Mouse (Mus musculus): ENCODE measurements at regions not wholly inside any gene's neighbourhood (a gene's known extent, or its start where the extent isn't known, plus 50 kb on each side); places are given as distances from the start of the nearest gene placed in this dataset.

- no peak for ATAC-seq (replicated peaks; ENCODE audit: insufficient number of reproducible peaks, low FRiP score, low TSS enrichment)
- no peak overlapping the region for H3K27ac ChIP-seq (ENCODE audit: low read depth, low read length)
- 63% methylated on average over 5 of the region's 5 CpGs for WGBS (ENCODE audit: insufficient replicate concordance)
- no peak overlapping the region for H3K4me2 ChIP-seq
- H3K4me3 ChIP-seq (ENCODE audit: low read depth, low read length) = no peak overlapping the region
- H3K27me3 ChIP-seq (ENCODE audit: control insufficient read depth, insufficient read depth, low read length) = no peaks in the 10 kb centered on the region
- no peak overlapping the region for H3K9ac ChIP-seq (ENCODE audit: low read depth, low read length)
- peaks cover 25% of the 10 kb centered on the region for H3K4me1 ChIP-seq (ENCODE audit: control insufficient read depth, insufficient read depth, low read length)
- H3K9me3 ChIP-seq (replicated peaks; ENCODE audit: control insufficient read depth, low read length) = no peaks in the 10 kb centered on the region
- no peaks in the 10 kb centered on the region for H3K36me3 ChIP-seq (ENCODE audit: control insufficient read depth, insufficient read depth, low read length)
Measured at GRCm38 (mm10) chr4:95194621-95195455, 142.8 kb upstream of the Jun start.

GRCm38 (mm10) chr4:95196106-95196505 is 144.1 kb upstream of the Jun start:
- no peak for ATAC-seq (replicated peaks; ENCODE audit: insufficient number of reproducible peaks, low FRiP score, low TSS enrichment)
- H3K27me3 ChIP-seq (ENCODE audit: control insufficient read depth, insufficient read depth, low read length) = no peaks in the 10 kb centered on the region
- H3K9me3 ChIP-seq (replicated peaks; ENCODE audit: control insufficient read depth, low read length) = no peaks in the 10 kb centered on the region
- H3K36me3 ChIP-seq (ENCODE audit: control insufficient read depth, insufficient read depth, low read length) = no peaks in the 10 kb centered on the region
- WGBS (ENCODE audit: insufficient replicate concordance) = 36% methylated on average over 2 of the region's 2 CpGs
- no peak overlapping the region for H3K27ac ChIP-seq (ENCODE audit: low read depth, low read length)
- H3K4me2 ChIP-seq = no peak overlapping the region
- H3K4me1 ChIP-seq (ENCODE audit: control insufficient read depth, insufficient read depth, low read length) = peaks cover 29% of the 10 kb centered on the region
- no peak overlapping the region for H3K9ac ChIP-seq (ENCODE audit: low read depth, low read length)
- no peak overlapping the region for H3K4me3 ChIP-seq (ENCODE audit: low read depth, low read length)

GRCm38 (mm10) chr4:95197077-95197711 is 145.2 kb upstream of the Jun start:
- no peak for ATAC-seq (replicated peaks; ENCODE audit: insufficient number of reproducible peaks, low FRiP score, low TSS enrichment)
- H3K4me3 ChIP-seq (ENCODE audit: low read depth, low read length) = no peak overlapping the region
- H3K36me3 ChIP-seq (ENCODE audit: control insufficient read depth, insufficient read depth, low read length) = no peaks in the 10 kb centered on the region
- H3K4me2 ChIP-seq = no peak overlapping the region
- peaks cover 29% of the 10 kb centered on the region for H3K4me1 ChIP-seq (ENCODE audit: control insufficient read depth, insufficient read depth, low read length)
- H3K9me3 ChIP-seq (replicated peaks; ENCODE audit: control insufficient read depth, low read length) = no peaks in the 10 kb centered on the region
- H3K27ac ChIP-seq (ENCODE audit: low read depth, low read length) = no peak overlapping the region
- 51% methylated on average over 7 of the region's 7 CpGs for WGBS (ENCODE audit: insufficient replicate concordance)
- H3K9ac ChIP-seq (ENCODE audit: low read depth, low read length) = no peak overlapping the region
- no peaks in the 10 kb centered on the region for H3K27me3 ChIP-seq (ENCODE audit: control insufficient read depth, insufficient read depth, low read length)

- no peak overlapping the region for H3K4me2 ChIP-seq
- no peaks in the 10 kb centered on the region for H3K9me3 ChIP-seq (replicated peaks; ENCODE audit: control insufficient read depth, low read length)
- peaks cover 18% of the 10 kb centered on the region for H3K4me1 ChIP-seq (ENCODE audit: control insufficient read depth, insufficient read depth, low read length)
- no peaks in the 10 kb centered on the region for H3K27me3 ChIP-seq (ENCODE audit: control insufficient read depth, insufficient read depth, low read length)
- H3K9ac ChIP-seq (ENCODE audit: low read depth, low read length) = no peak overlapping the region
- WGBS (ENCODE audit: insufficient replicate concordance) = 66% methylated on average over 5 of the region's 5 CpGs
- H3K4me3 ChIP-seq (ENCODE audit: low read depth, low read length) = no peak overlapping the region
- ATAC-seq (replicated peaks; ENCODE audit: insufficient number of reproducible peaks, low FRiP score, low TSS enrichment) = no peak
- no peaks in the 10 kb centered on the region for H3K36me3 ChIP-seq (ENCODE audit: control insufficient read depth, insufficient read depth, low read length)
- H3K27ac ChIP-seq (ENCODE audit: low read depth, low read length) = no peak overlapping the region
Measured at GRCm38 (mm10) chr4:95199394-95199793, 147.4 kb upstream of the Jun start.

GRCm38 (mm10) chr4:95200130-95200529 is 148.1 kb upstream of the Jun start:
- Histone ChIP-seq H3K27me3 (ENCODE audit: control insufficient read depth, insufficient read depth, low read length) (no peaks in the 10 kb centered on the region), H3K4me2 (no peak overlapping the region), H3K36me3 (ENCODE audit: control insufficient read depth, insufficient read depth, low read length) (no peaks in the 10 kb centered on the region), H3K4me1 (ENCODE audit: control insufficient read depth, insufficient read depth, low read length) (peaks cover 18% of the 10 kb centered on the region), H3K4me3 (ENCODE audit: low read depth, low read length) (no peak overlapping the region), H3K27ac (ENCODE audit: low read depth, low read length) (no peak overlapping the region), H3K9ac (ENCODE audit: low read depth, low read length) (no peak overlapping the region), H3K9me3 (replicated peaks; ENCODE audit: control insufficient read depth, low read length) (no peaks in the 10 kb centered on the region)
- ATAC-seq (replicated peaks; ENCODE audit: insufficient number of reproducible peaks, low FRiP score, low TSS enrichment) = no peak
- WGBS (ENCODE audit: insufficient replicate concordance) = 83% methylated on average over 7 of the region's 7 CpGs

GRCm38 (mm10) chr4:95202478-95202877 is 150.5 kb upstream of the Jun start:
- H3K36me3 ChIP-seq (ENCODE audit: control insufficient read depth, insufficient read depth, low read length) = no peaks in the 10 kb centered on the region
- H3K9me3 ChIP-seq (replicated peaks; ENCODE audit: control insufficient read depth, low read length) = no peaks in the 10 kb centered on the region
- H3K9ac ChIP-seq (ENCODE audit: low read depth, low read length) = no peak overlapping the region
- no peak overlapping the region for H3K4me2 ChIP-seq
- no peak overlapping the region for H3K27ac ChIP-seq (ENCODE audit: low read depth, low read length)
- H3K4me3 ChIP-seq (ENCODE audit: low read depth, low read length) = no peak overlapping the region
- no peaks in the 10 kb centered on the region for H3K27me3 ChIP-seq (ENCODE audit: control insufficient read depth, insufficient read depth, low read length)
- WGBS (ENCODE audit: insufficient replicate concordance) = 84% methylated on average over 6 of the region's 6 CpGs
- H3K4me1 ChIP-seq (ENCODE audit: control insufficient read depth, insufficient read depth, low read length) = peaks cover 11% of the 10 kb centered on the region
- ATAC-seq (replicated peaks; ENCODE audit: insufficient number of reproducible peaks, low FRiP score, low TSS enrichment) = peak; percentile 58; the same call in 1 of the 2 replicates

GRCm38 (mm10) chr4:95203577-95203976 is 151.6 kb upstream of the Jun start:
- Histone ChIP-seq H3K27me3 (ENCODE audit: control insufficient read depth, insufficient read depth, low read length) (no peaks in the 10 kb centered on the region), H3K4me3 (ENCODE audit: low read depth, low read length) (no peak overlapping the region), H3K36me3 (ENCODE audit: control insufficient read depth, insufficient read depth, low read length) (no peaks in the 10 kb centered on the region), H3K27ac (ENCODE audit: low read depth, low read length) (no peak overlapping the region), H3K4me2 (no peak overlapping the region), H3K4me1 (ENCODE audit: control insufficient read depth, insufficient read depth, low read length) (peaks cover 7% of the 10 kb centered on the region), H3K9me3 (replicated peaks; ENCODE audit: control insufficient read depth, low read length) (no peaks in the 10 kb centered on the region), H3K9ac (ENCODE audit: low read depth, low read length) (no peak overlapping the region)
- ATAC-seq (replicated peaks; ENCODE audit: insufficient number of reproducible peaks, low FRiP score, low TSS enrichment) = no peak

- no peak overlapping the region for H3K4me3 ChIP-seq (ENCODE audit: low read depth, low read length)
- no peaks in the 10 kb centered on the region for H3K36me3 ChIP-seq (ENCODE audit: control insufficient read depth, insufficient read depth, low read length)
- no peak overlapping the region for H3K9ac ChIP-seq (ENCODE audit: low read depth, low read length)
- no peaks in the 10 kb centered on the region for H3K27me3 ChIP-seq (ENCODE audit: control insufficient read depth, insufficient read depth, low read length)
- no peak overlapping the region for H3K27ac ChIP-seq (ENCODE audit: low read depth, low read length)
- 68% methylated on average over 1 of the region's 1 CpGs for WGBS (ENCODE audit: insufficient replicate concordance)
- no peaks in the 10 kb centered on the region for H3K9me3 ChIP-seq (replicated peaks; ENCODE audit: control insufficient read depth, low read length)
- H3K4me2 ChIP-seq = no peak overlapping the region
- no peak for ATAC-seq (replicated peaks; ENCODE audit: insufficient number of reproducible peaks, low FRiP score, low TSS enrichment)
- H3K4me1 ChIP-seq (ENCODE audit: control insufficient read depth, insufficient read depth, low read length) = no peaks in the 10 kb centered on the region; the same call in none of the 2 replicates
Measured at GRCm38 (mm10) chr4:95205372-95205771, 153.3 kb upstream of the Jun start.

- WGBS (ENCODE audit: insufficient replicate concordance) = 77% methylated on average over 5 of the region's 5 CpGs
- H3K27ac ChIP-seq (ENCODE audit: low read depth, low read length) = no peak overlapping the region
- ATAC-seq (replicated peaks; ENCODE audit: insufficient number of reproducible peaks, low FRiP score, low TSS enrichment) = no peak
- H3K9me3 ChIP-seq (replicated peaks; ENCODE audit: control insufficient read depth, low read length) = no peaks in the 10 kb centered on the region
- H3K9ac ChIP-seq (ENCODE audit: low read depth, low read length) = no peak overlapping the region
- H3K36me3 ChIP-seq (ENCODE audit: control insufficient read depth, insufficient read depth, low read length) = no peaks in the 10 kb centered on the region
- H3K4me1 ChIP-seq (ENCODE audit: control insufficient read depth, insufficient read depth, low read length) = no peaks in the 10 kb centered on the region; the same call in 1 of the 2 replicates
- no peak overlapping the region for H3K4me3 ChIP-seq (ENCODE audit: low read depth, low read length)
- no peak overlapping the region for H3K4me2 ChIP-seq
- H3K27me3 ChIP-seq (ENCODE audit: control insufficient read depth, insufficient read depth, low read length) = no peaks in the 10 kb centered on the region
Measured at GRCm38 (mm10) chr4:95207783-95208182, 155.8 kb upstream of the Jun start.
